Mouse (Mus musculus) left cerebral cortex, postnatal 4 days (tissue): ENCODE data around the gene Lamtor3. TPM values are rescaled to one million over a fixed set of nuclear protein-coding genes. Genes with fewer than 3 reads are reported as not detected.

ENCODE experiments used
- total RNA-seq, 2 experiments: library from RNA; stranded (reverse); gene quantifications; 2 replicates each; pipeline ENCODE4 v1.2.3; 2021

Lamtor3 gene
- total RNA-seq, 2 experiments from 2014 or later, result 69.0 to 73.3 TPM

Other genes starting within 250 kb of the Lamtor3 start
- not detected for gene Gm21962, start 247.0 kb upstream of the Lamtor3 start, total RNA-seq
- gene H2afz, start 54.0 kb upstream of the Lamtor3 start, total RNA-seq, result 100 to 1,000 TPM; 187 to 226 TPM
- 10 to 100 TPM; 28.3 to 30.1 TPM for gene Dnajb14, start 50.8 kb upstream of the Lamtor3 start, total RNA-seq
- gene Dapp1, start 63.0 kb downstream of the Lamtor3 start, total RNA-seq, result 1 to 10 TPM; 4.7 to 4.8 TPM
- gene 1110002E22Rik, start 146.5 kb downstream of the Lamtor3 start, total RNA-seq, result 1 to 10 TPM; 2.8 to 3.4 TPM
- not detected for gene Gm5105, start 148.9 kb downstream of the Lamtor3 start, total RNA-seq
- 1 to 10 TPM; 4.4 to 5.5 TPM for gene Trmt10a, start 224.9 kb downstream of the Lamtor3 start, total RNA-seq
- gene Mttp, start 226.5 kb downstream of the Lamtor3 start, total RNA-seq, result 1 to 10 TPM; 4.4 to 5.0 TPM